Mouse (Mus musculus): ENCODE measurements around the gene Ntrk2. TPM values are rescaled to one million over a fixed set of nuclear protein-coding genes. Genes with fewer than 3 reads are reported as not detected.

The Ntrk2 gene
- polyA plus RNA-seq, 1 experiment from 2014 or later, result 3.1 TPM

DNA sequence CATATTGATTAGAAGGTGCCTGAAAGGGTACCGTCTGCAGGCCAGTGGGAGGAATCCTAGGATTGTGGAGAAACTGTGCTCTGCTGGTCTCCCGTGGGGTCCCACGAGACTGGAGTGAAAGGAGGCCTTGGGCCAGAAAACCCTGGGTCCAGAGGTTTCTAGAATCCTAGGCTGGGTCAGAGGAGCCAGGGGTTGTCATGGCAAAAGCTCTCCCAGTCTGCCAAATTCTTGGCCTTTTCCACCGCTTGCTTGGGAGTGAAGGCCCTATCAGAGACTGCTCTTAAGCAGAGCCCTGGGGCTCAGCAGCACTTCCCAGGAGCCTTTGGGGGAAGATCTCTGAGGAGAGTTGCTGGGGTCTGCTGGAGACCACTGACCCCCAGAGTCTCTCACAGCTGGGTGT lies 25.6 kb downstream of the Ntrk2 start:
- no peaks in the 10 kb centered on the region for H3K4me1 ChIP-seq (ENCODE audit: control insufficient read depth, insufficient read depth, low read length)
- no peaks in the 10 kb centered on the region for H3K36me3 ChIP-seq (ENCODE audit: control insufficient read depth, insufficient read depth, low read length)
- no peaks in the 10 kb centered on the region for H3K27me3 ChIP-seq (ENCODE audit: control insufficient read depth, insufficient read depth, low read length)
- H3K4me2 ChIP-seq, result no peak overlapping the region
- H3K9ac ChIP-seq (ENCODE audit: low read depth, low read length), result no peak overlapping the region
- no peaks in the 10 kb centered on the region for H3K9me3 ChIP-seq (replicated peaks; ENCODE audit: control insufficient read depth, low read length)
- 70% methylated on average over 4 of the region's 4 CpGs for WGBS (ENCODE audit: insufficient replicate concordance)
- ATAC-seq (replicated peaks; ENCODE audit: insufficient number of reproducible peaks, low FRiP score, low TSS enrichment), result no peak
- no peak overlapping the region for H3K4me3 ChIP-seq (ENCODE audit: low read depth, low read length)
- H3K27ac ChIP-seq (ENCODE audit: low read depth, low read length), result no peak overlapping the region

DNA sequence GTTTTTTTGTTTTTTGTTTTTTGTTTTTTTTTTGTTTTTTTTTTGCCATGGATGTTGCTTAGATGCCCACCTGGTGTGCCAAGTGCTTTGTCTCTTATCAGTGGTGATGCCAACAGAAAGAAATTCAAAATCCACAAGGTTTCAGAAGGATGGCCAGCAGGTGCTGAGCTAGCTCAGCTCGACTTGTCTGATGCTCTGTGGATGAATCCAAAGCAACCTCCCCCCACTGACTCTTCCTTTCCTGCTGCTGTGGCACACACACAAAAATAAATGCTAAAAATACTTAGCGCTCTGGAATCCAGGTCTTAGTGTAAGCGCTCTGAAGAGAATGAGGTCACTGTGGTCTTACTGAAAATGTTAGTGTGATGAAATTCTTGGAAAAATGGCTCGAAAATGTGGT lies 28.4 kb downstream of the Ntrk2 start:
- Histone ChIP-seq H3K27me3 (ENCODE audit: control insufficient read depth, insufficient read depth, low read length) (no peaks in the 10 kb centered on the region), H3K4me1 (ENCODE audit: control insufficient read depth, insufficient read depth, low read length) (no peaks in the 10 kb centered on the region), H3K4me2 (no peak overlapping the region), H3K27ac (ENCODE audit: low read depth, low read length) (no peak overlapping the region), H3K9me3 (replicated peaks; ENCODE audit: control insufficient read depth, low read length) (no peaks in the 10 kb centered on the region), H3K9ac (ENCODE audit: low read depth, low read length) (no peak overlapping the region), H3K4me3 (ENCODE audit: low read depth, low read length) (no peak overlapping the region), H3K36me3 (ENCODE audit: control insufficient read depth, insufficient read depth, low read length) (no peaks in the 10 kb centered on the region)
- ATAC-seq (replicated peaks; ENCODE audit: insufficient number of reproducible peaks, low FRiP score, low TSS enrichment), result no peak
- 66% methylated on average over 4 of the region's 4 CpGs for WGBS (ENCODE audit: insufficient replicate concordance)

DNA sequence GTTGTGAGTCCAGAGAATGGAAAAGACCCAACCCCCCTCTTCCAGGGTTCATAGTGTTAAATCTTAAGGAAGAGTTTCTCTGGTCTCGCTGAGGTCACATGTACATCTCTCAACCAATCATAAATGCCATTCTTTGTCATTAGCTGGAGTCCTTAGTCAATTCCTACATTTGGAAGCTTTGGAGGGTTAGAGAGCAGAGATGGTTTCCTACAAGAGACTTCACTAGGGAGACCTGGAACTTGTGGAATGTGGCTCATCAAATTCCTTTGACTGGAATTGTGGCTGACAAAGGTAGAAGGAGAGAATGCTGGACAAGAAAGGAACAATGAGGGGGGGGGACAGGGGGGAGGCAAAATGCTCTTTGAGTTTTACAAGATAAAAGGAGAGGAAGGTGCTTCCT lies 30.5 kb downstream of the Ntrk2 start:
- no peak overlapping the region for H3K9ac ChIP-seq (ENCODE audit: low read depth, low read length)
- no peaks in the 10 kb centered on the region; the same call in 1 of the 2 replicates for H3K27me3 ChIP-seq (ENCODE audit: control insufficient read depth, insufficient read depth, low read length)
- H3K4me2 ChIP-seq, result no peak overlapping the region
- 83% methylated on average over 1 of the region's 1 CpGs for WGBS (ENCODE audit: insufficient replicate concordance)
- no peak for ATAC-seq (replicated peaks; ENCODE audit: insufficient number of reproducible peaks, low FRiP score, low TSS enrichment)
- H3K36me3 ChIP-seq (ENCODE audit: control insufficient read depth, insufficient read depth, low read length), result no peaks in the 10 kb centered on the region
- no peak overlapping the region for H3K4me3 ChIP-seq (ENCODE audit: low read depth, low read length)
- H3K4me1 ChIP-seq (ENCODE audit: control insufficient read depth, insufficient read depth, low read length), result no peaks in the 10 kb centered on the region
- H3K27ac ChIP-seq (ENCODE audit: low read depth, low read length), result no peak overlapping the region
- no peaks in the 10 kb centered on the region for H3K9me3 ChIP-seq (replicated peaks; ENCODE audit: control insufficient read depth, low read length)

DNA sequence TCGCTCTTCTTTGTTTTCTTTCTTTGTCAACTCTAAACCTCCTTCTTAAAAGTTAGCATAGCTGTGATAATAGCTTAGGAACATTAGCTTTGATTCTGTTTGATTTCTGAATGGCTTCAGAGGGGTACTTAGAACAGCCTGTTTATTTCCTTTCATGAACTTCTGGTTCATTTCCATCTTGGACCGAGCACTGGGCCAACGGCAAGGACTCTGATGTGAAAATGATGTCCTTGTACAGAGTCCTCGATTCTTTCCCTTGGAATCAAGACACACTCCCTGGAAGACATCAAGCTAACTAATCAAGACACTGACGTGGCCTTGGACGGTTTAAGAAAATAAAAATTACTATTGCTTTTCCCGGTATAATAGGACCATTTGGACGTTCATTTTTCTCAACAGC lies 31.7 kb downstream of the Ntrk2 start:
- H3K9ac ChIP-seq (ENCODE audit: low read depth, low read length), result no peak overlapping the region
- H3K9me3 ChIP-seq (replicated peaks; ENCODE audit: control insufficient read depth, low read length), result no peaks in the 10 kb centered on the region
- H3K27ac ChIP-seq (ENCODE audit: low read depth, low read length), result no peak overlapping the region
- no peak overlapping the region for H3K4me3 ChIP-seq (ENCODE audit: low read depth, low read length)
- 76% methylated on average over 8 of the region's 8 CpGs for whole genome bisulfite sequencing (ENCODE audit: insufficient replicate concordance)
- H3K36me3 ChIP-seq (ENCODE audit: control insufficient read depth, insufficient read depth, low read length), result no peaks in the 10 kb centered on the region
- no peak overlapping the region for H3K4me2 ChIP-seq
- no peaks in the 10 kb centered on the region; the same call in 1 of the 2 replicates for H3K27me3 ChIP-seq (ENCODE audit: control insufficient read depth, insufficient read depth, low read length)
- ATAC-seq (replicated peaks; ENCODE audit: insufficient number of reproducible peaks, low FRiP score, low TSS enrichment), result no peak
- H3K4me1 ChIP-seq (ENCODE audit: control insufficient read depth, insufficient read depth, low read length), result no peaks in the 10 kb centered on the region

DNA sequence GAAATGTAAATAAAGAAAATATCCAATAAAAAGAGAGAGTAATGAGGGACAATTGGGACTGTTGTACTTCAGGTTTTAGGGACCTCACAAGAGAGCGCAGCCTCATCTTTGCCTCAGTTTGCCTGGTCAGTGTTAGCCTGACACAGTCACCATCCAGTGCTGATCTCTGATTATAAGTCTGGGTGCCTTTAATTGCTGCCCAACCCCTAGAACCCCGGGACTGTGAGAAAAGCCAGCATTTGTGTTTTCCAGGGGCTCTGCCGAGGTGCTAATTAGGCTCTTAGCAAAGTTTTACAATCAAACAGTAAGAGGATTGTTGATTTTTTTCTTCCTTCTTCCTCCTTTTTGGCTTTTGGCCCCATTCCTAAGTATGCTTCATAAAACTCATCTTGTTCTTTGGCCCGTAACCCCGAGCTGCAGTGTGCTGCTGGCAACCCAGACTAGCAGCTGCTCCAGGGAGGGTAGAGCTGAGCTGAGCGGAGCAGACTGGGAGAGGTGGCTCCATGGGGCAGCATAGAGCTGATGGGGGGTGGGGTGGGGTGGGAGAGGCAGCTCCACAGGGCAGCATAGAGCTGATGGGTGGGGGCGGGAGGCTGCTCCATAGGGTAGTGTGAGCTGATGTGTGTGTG lies 34.5 kb downstream of the Ntrk2 start:
- WGBS (ENCODE audit: insufficient replicate concordance), result 22% methylated on average over 7 of the region's 7 CpGs
- H3K4me3 ChIP-seq (ENCODE audit: low read depth, low read length), result no peak overlapping the region
- no peak for ATAC-seq (replicated peaks; ENCODE audit: insufficient number of reproducible peaks, low FRiP score, low TSS enrichment)
- H3K36me3 ChIP-seq (ENCODE audit: control insufficient read depth, insufficient read depth, low read length), result no peaks in the 10 kb centered on the region
- no peak overlapping the region for H3K4me2 ChIP-seq
- H3K27ac ChIP-seq (ENCODE audit: low read depth, low read length), result no peak overlapping the region
- H3K9ac ChIP-seq (ENCODE audit: low read depth, low read length), result no peak overlapping the region
- no peaks in the 10 kb centered on the region; the same call in 1 of the 2 replicates for H3K27me3 ChIP-seq (ENCODE audit: control insufficient read depth, insufficient read depth, low read length)
- H3K4me1 ChIP-seq (ENCODE audit: control insufficient read depth, insufficient read depth, low read length), result no peaks in the 10 kb centered on the region
- H3K9me3 ChIP-seq (replicated peaks; ENCODE audit: control insufficient read depth, low read length), result no peaks in the 10 kb centered on the region

DNA sequence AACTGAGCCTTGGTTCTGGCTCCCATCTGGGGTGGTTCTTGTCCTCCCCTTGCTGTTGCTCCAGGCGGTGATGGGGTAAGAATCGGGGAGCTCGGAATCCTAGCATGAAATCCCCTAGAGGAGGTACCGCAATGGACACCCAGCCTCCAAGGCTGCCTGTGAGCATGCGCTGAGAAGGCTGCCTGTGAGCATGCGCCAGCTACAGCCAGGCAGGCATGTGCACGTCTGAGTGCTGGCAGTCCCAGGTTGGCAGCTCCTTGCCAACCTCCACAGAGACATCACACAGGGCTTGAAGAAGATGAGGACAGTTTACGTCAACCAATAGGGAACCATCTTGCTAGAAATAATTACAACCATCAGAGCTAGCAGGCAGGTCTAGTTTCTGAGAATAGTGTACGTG lies 37.5 kb downstream of the Ntrk2 start:
- no peak overlapping the region for H3K27ac ChIP-seq (ENCODE audit: low read depth, low read length)
- H3K4me1 ChIP-seq (ENCODE audit: control insufficient read depth, insufficient read depth, low read length), result no peaks in the 10 kb centered on the region
- H3K27me3 ChIP-seq (ENCODE audit: control insufficient read depth, insufficient read depth, low read length), result no peaks in the 10 kb centered on the region; the same call in 1 of the 2 replicates
- ATAC-seq (replicated peaks; ENCODE audit: insufficient number of reproducible peaks, low FRiP score, low TSS enrichment), result no peak
- H3K36me3 ChIP-seq (ENCODE audit: control insufficient read depth, insufficient read depth, low read length), result no peaks in the 10 kb centered on the region
- no peak overlapping the region for H3K4me3 ChIP-seq (ENCODE audit: low read depth, low read length)
- WGBS (ENCODE audit: insufficient replicate concordance), result 86% methylated on average over 9 of the region's 9 CpGs
- H3K9ac ChIP-seq (ENCODE audit: low read depth, low read length), result no peak overlapping the region
- H3K9me3 ChIP-seq (replicated peaks; ENCODE audit: control insufficient read depth, low read length), result no peaks in the 10 kb centered on the region
- no peak overlapping the region for H3K4me2 ChIP-seq

DNA sequence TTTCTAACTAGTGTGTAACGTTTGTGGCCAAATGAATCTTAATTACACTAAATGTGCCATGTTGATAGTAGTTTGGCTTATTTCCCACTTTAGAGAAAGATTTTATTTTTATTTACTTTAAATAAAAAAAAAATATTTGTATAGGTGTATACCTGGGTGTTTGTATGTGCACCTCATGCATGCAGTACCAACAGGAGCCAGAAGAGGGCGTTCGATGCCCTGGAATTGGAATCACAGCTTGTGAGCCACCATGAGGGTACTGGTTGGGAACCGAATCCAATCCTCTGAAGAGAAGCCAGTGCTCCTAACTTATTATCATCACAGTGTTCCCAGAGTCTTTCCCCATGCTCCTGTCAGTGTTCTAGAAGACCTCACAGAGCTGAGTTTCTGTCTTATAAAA lies 42.2 kb downstream of the Ntrk2 start:
- Histone ChIP-seq H3K9me3 (replicated peaks; ENCODE audit: control insufficient read depth, low read length) (no peaks in the 10 kb centered on the region), H3K4me2 (no peak overlapping the region), H3K36me3 (ENCODE audit: control insufficient read depth, insufficient read depth, low read length) (no peaks in the 10 kb centered on the region), H3K4me3 (ENCODE audit: low read depth, low read length) (no peak overlapping the region), H3K9ac (ENCODE audit: low read depth, low read length) (no peak overlapping the region), H3K4me1 (ENCODE audit: control insufficient read depth, insufficient read depth, low read length) (no peaks in the 10 kb centered on the region), H3K27me3 (ENCODE audit: control insufficient read depth, insufficient read depth, low read length) (no peaks in the 10 kb centered on the region), H3K27ac (ENCODE audit: low read depth, low read length) (no peak overlapping the region)
- no peak for ATAC-seq (replicated peaks; ENCODE audit: insufficient number of reproducible peaks, low FRiP score, low TSS enrichment)
- WGBS (ENCODE audit: insufficient replicate concordance), result 76% methylated on average over 4 of the region's 4 CpGs

DNA sequence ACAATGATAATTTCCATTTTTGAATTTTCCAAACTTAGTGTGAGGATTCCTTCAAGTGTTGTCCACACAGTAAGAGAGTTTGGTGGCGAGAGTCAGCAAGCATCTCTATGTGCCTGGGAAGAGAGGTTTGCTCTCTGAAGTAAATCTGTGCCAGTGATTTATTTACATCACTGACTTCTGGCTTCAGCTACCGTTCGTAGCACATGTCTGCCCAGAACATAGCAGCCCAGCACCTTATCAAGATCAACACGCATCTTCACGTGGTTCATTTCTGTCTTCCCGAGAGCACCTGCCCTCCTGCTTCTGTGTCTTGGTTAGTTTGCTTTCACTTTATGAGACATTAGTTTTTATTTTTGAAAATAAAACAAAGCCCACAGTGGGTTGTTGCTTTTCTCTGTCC lies 47.3 kb downstream of the Ntrk2 start:
- H3K36me3 ChIP-seq (ENCODE audit: control insufficient read depth, insufficient read depth, low read length), result no peaks in the 10 kb centered on the region
- no peak overlapping the region for H3K9ac ChIP-seq (ENCODE audit: low read depth, low read length)
- no peak overlapping the region for H3K27ac ChIP-seq (ENCODE audit: low read depth, low read length)
- WGBS (ENCODE audit: insufficient replicate concordance), result 72% methylated on average over 6 of the region's 6 CpGs
- no peaks in the 10 kb centered on the region for H3K4me1 ChIP-seq (ENCODE audit: control insufficient read depth, insufficient read depth, low read length)
- H3K27me3 ChIP-seq (ENCODE audit: control insufficient read depth, insufficient read depth, low read length), result no peaks in the 10 kb centered on the region
- no peak overlapping the region for H3K4me3 ChIP-seq (ENCODE audit: low read depth, low read length)
- no peaks in the 10 kb centered on the region for H3K9me3 ChIP-seq (replicated peaks; ENCODE audit: control insufficient read depth, low read length)
- H3K4me2 ChIP-seq, result no peak overlapping the region
- no peak for ATAC-seq (replicated peaks; ENCODE audit: insufficient number of reproducible peaks, low FRiP score, low TSS enrichment)

DNA sequence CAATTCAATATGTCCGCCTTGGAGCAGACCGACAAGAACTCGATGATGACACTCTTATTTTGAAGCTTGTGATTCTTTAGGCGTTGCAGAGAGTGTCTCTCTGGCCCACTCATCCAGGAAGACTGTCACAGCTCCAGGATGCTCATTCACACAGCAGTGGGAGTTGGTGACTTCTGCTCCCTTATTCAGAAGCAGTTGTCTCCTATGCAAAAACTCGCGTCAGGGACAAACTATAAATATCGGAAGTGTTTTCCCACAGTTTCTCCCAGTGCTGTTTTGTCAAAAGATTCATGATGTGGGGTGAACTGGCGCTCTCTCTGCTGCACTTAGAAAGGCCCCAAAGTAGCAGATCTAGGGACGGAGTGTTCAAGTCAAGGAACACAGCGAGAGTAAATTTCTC lies 59.9 kb downstream of the Ntrk2 start:
- no peak for ATAC-seq (replicated peaks; ENCODE audit: insufficient number of reproducible peaks, low FRiP score, low TSS enrichment)
- 85% methylated on average over 10 of the region's 10 CpGs for whole genome bisulfite sequencing (ENCODE audit: insufficient replicate concordance)
- no peak overlapping the region for H3K4me2 ChIP-seq
- H3K27ac ChIP-seq (ENCODE audit: low read depth, low read length), result no peak overlapping the region
- H3K4me3 ChIP-seq (ENCODE audit: low read depth, low read length), result no peak overlapping the region
- no peaks in the 10 kb centered on the region for H3K36me3 ChIP-seq (ENCODE audit: control insufficient read depth, insufficient read depth, low read length)
- H3K9ac ChIP-seq (ENCODE audit: low read depth, low read length), result no peak overlapping the region
- no peaks in the 10 kb centered on the region for H3K27me3 ChIP-seq (ENCODE audit: control insufficient read depth, insufficient read depth, low read length)
- no peaks in the 10 kb centered on the region for H3K4me1 ChIP-seq (ENCODE audit: control insufficient read depth, insufficient read depth, low read length)
- H3K9me3 ChIP-seq (replicated peaks; ENCODE audit: control insufficient read depth, low read length), result no peaks in the 10 kb centered on the region

All from heart, embryonic 11.5 days (tissue).